Mouse (Mus musculus) cerebellum, postnatal 36 days (tissue): Measurements from ENCODE around the gene Ly6c1.
A peak's percentile ranks its signal among the peaks of the same experiment; 100 is the strongest.
"Not testable (repeated sequence)": the region's sequence is repeated elsewhere in the genome, so short reads cannot be mapped to it uniquely, and the experiment has no call there.

Source experiments
- DNase-seq, 2 experiments: peaks; one replicate each; pipeline ENCODE4 v3.0.0; 2021 to 2022; ENCODE audit warnings: mixed read lengths in 2 of 2

The Ly6c1 gene

GRCm38 (mm10) chr15:75048642-75049261 is at the start of gene Ly6c1:
TSS of gene Ly6c1 (minus strand) at chr15:75048830.
- not testable (repeated sequence) for DNase-seq

- DNase-seq: peak in 1 of 2 experiments; percentile 12
Observed at GRCm38 (mm10) chr15:75088041-75088440, 39.4 kb upstream of the Ly6c1 start.

- no peak for DNase-seq
Observed at GRCm38 (mm10) chr15:75069965-75070364, 21.3 kb upstream of the Ly6c1 start.

GRCm38 (mm10) chr15:75062030-75062574 is 13.5 kb upstream of the Ly6c1 start:
- DNase-seq: peak; percentile 56 to 65

GRCm38 (mm10) chr15:75060505-75060904 is 11.9 kb upstream of the Ly6c1 start:
- DNase-seq: peak; percentile 28 to 35

- no peak for DNase-seq
Observed at GRCm38 (mm10) chr15:75055985-75056384, 7.4 kb upstream of the Ly6c1 start.

GRCm38 (mm10) chr15:75055425-75055824 is 6.8 kb upstream of the Ly6c1 start:
- DNase-seq: not testable (repeated sequence)

GRCm38 (mm10) chr15:75052414-75052813 is 3.8 kb upstream of the Ly6c1 start:
- not testable (repeated sequence) for DNase-seq

GRCm38 (mm10) chr15:75051141-75051540 is 2.5 kb upstream of the Ly6c1 start:
- not testable (repeated sequence) for DNase-seq

GRCm38 (mm10) chr15:75050593-75050992 is 2.0 kb upstream of the Ly6c1 start:
- DNase-seq: not testable (repeated sequence)

- not testable (repeated sequence) for DNase-seq
Observed at GRCm38 (mm10) chr15:75049811-75050210, 1.2 kb upstream of the Ly6c1 start.

GRCm38 (mm10) chr15:75047970-75048320 is 685 bp downstream of the Ly6c1 start:
- DNase-seq: not testable (repeated sequence)

- not testable (repeated sequence) for DNase-seq
Observed at GRCm38 (mm10) chr15:75047313-75047969, 1.2 kb downstream of the Ly6c1 start.

GRCm38 (mm10) chr15:75045501-75045900 is 3.1 kb downstream of the Ly6c1 start:
- DNase-seq: not testable (repeated sequence)

GRCm38 (mm10) chr15:75021020-75021759 is 27.4 kb downstream of the Ly6c1 start:
- DNase-seq: not testable (repeated sequence)

- peak in 1 of 2 experiments; percentile 7 for DNase-seq
Observed at GRCm38 (mm10) chr15:75019446-75019845, 29.2 kb downstream of the Ly6c1 start.
